Mouse (Mus musculus): Measurements from ENCODE around the gene Il34. TPM values are rescaled to one million over a fixed set of nuclear protein-coding genes. Genes with fewer than 3 reads are reported as not detected.

The Il34 gene
- polyA plus RNA-seq, 1 experiment from 2014 or later, result 3.0 TPM

DNA sequence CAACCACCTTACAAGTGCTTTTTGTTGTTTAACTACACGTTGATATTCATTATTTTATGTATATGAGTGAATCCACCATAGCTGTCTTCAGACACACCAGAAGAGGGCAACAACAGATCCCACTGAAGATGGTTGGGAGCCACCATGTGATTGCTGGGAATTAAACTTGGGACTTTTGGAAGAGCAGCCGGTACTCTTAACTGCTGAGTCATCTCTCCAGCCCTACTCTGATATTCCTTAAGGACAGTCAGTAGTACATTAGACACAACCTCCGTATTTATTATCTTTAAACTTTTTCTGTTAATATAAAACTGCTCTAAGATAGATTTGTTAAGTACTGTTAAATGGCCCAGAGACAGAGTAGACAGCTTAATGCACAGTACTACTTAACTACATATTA lies 26.2 kb upstream of the Il34 start:
- Histone ChIP-seq H3K36me3 (ENCODE audit: insufficient read depth, low read length) (peaks cover 83% of the 10 kb centered on the region), H3K4me2 (replicated peaks; ENCODE audit: low read depth, low read length) (no peak overlapping the region), H3K4me3 (ENCODE audit: low read length) (no peak overlapping the region), H3K27me3 (ENCODE audit: insufficient read depth, low read length) (no peaks in the 10 kb centered on the region), H3K9me3 (ENCODE audit: low read length) (no peaks in the 10 kb centered on the region), H3K9ac (replicated peaks; ENCODE audit: low read length) (no peak overlapping the region), H3K27ac (ENCODE audit: low read length) (no peak overlapping the region), H3K4me1 (ENCODE audit: insufficient read depth, low read length) (no peaks in the 10 kb centered on the region)
- WGBS, result 84% methylated on average over 3 of the region's 3 CpGs
- ATAC-seq (ENCODE audit: low FRiP score, low TSS enrichment), result no peak

DNA sequence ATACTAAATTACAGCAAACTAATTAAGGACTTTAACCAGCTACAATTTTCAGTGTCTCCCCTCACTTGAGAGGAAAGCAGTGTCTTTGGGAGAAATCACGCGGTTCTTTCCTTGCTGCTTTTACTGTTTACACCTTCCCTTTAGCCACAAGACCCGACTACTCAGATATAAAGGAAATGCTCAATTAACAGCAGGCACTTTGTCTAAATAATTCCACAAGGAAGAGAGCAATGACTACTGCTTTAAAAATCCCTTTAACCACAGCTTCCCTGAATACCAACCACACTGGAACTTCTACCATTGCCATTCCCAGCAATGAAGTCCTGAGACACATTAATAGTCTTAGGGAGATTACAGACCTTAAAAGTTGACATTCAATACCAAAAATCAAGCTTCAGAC lies 22.8 kb upstream of the Il34 start:
- H3K36me3 ChIP-seq (ENCODE audit: insufficient read depth, low read length), result peaks cover 80% of the 10 kb centered on the region
- 79% methylated on average over 3 of the region's 3 CpGs for WGBS
- no peak for ATAC-seq (ENCODE audit: low FRiP score, low TSS enrichment)

DNA sequence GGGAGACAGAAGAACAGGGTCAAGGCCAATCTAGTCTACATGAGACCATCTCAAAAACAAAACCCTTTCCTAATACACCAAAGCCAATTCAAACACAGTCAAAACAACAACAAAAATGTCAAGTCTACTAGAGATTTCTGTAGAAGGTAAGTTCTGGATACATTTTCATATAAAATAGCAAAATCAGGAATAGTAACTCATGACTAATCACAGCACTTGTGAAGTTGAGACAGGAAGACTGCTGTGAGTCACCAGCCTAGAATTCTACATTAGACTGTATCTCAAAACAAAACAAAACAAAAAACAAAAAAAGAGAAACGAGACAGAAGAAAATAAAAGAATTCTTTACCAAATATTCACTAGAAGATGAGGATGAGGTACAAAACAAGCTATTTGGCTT lies 19.1 kb upstream of the Il34 start:
- no peak overlapping the region for H3K27ac ChIP-seq (ENCODE audit: low read length)
- no peaks in the 10 kb centered on the region for H3K27me3 ChIP-seq (ENCODE audit: insufficient read depth, low read length)
- no peaks in the 10 kb centered on the region for H3K9me3 ChIP-seq (ENCODE audit: low read length)
- no peak overlapping the region for H3K9ac ChIP-seq (replicated peaks; ENCODE audit: low read length)
- H3K4me2 ChIP-seq (replicated peaks; ENCODE audit: low read depth, low read length), result no peak overlapping the region
- 88% methylated on average over 1 of the region's 1 CpGs for WGBS
- H3K36me3 ChIP-seq (ENCODE audit: insufficient read depth, low read length), result peaks cover 83% of the 10 kb centered on the region
- no peak for ATAC-seq (ENCODE audit: low FRiP score, low TSS enrichment)
- no peak overlapping the region for H3K4me3 ChIP-seq (ENCODE audit: low read length)
- no peaks in the 10 kb centered on the region for H3K4me1 ChIP-seq (ENCODE audit: insufficient read depth, low read length)

More for the DNA sequence above, 22.8 kb upstream of the Il34 start:
- Histone ChIP-seq H3K4me3 (ENCODE audit: low read length) (no peak overlapping the region), H3K4me2 (replicated peaks; ENCODE audit: low read depth, low read length) (no peak overlapping the region), H3K27me3 (ENCODE audit: insufficient read depth, low read length) (no peaks in the 10 kb centered on the region), H3K9ac (replicated peaks; ENCODE audit: low read length) (no peak overlapping the region), H3K4me1 (ENCODE audit: insufficient read depth, low read length) (no peaks in the 10 kb centered on the region), H3K9me3 (ENCODE audit: low read length) (no peaks in the 10 kb centered on the region), H3K27ac (ENCODE audit: low read length) (no peak overlapping the region)

DNA sequence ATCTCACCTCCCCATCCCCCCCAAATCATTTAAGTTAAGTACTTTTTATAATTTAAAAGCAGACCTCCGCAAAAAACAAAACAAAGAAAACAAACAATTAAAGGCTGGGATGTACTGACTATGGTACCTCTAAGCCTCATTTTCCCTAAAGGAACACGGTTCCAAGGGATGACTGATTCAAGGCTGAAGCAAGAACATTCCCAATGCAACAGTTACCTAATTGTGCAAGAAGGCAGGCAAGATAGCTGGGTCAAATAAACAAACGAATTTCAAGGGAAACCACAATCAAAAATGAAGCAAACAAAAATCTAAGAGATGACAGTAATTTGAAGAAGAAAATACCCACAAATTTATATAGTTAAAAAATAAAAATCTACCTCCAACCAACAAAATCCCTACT lies 16.2 kb upstream of the Il34 start:
- H3K4me1 ChIP-seq (ENCODE audit: insufficient read depth, low read length), result no peaks in the 10 kb centered on the region
- WGBS, result 84% methylated on average over 3 of the region's 3 CpGs
- H3K9me3 ChIP-seq (ENCODE audit: low read length), result no peaks in the 10 kb centered on the region
- no peak overlapping the region for H3K9ac ChIP-seq (replicated peaks; ENCODE audit: low read length)
- H3K4me3 ChIP-seq (ENCODE audit: low read length), result no peak overlapping the region
- peaks cover 86% of the 10 kb centered on the region for H3K36me3 ChIP-seq (ENCODE audit: insufficient read depth, low read length)
- H3K4me2 ChIP-seq (replicated peaks; ENCODE audit: low read depth, low read length), result no peak overlapping the region
- H3K27ac ChIP-seq (ENCODE audit: low read length), result no peak overlapping the region
- H3K27me3 ChIP-seq (ENCODE audit: insufficient read depth, low read length), result no peaks in the 10 kb centered on the region
- no peak for ATAC-seq (ENCODE audit: low FRiP score, low TSS enrichment)

DNA sequence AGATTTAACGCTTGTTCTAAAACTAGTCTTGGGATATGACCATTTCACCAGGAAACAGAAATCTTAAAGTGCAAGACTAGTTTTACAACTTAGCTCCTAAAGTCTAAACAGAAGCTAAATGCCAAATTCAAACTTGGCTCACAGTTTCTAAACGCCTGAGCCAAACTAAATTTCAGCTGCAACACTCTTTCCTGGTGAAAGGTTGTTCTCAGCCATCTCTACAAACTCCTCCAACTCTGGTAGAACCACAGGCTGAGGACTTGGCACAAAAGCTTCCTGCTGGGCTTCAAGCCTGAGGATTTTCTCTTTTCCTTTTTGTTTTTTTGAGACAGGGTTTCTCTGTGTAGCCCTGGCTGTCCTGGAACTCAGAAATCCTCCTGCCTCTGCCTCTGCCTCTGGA lies 14.5 kb upstream of the Il34 start:
- Histone ChIP-seq H3K4me2 (replicated peaks; ENCODE audit: low read depth, low read length) (no peak overlapping the region), H3K4me3 (ENCODE audit: low read length) (no peak overlapping the region), H3K9me3 (ENCODE audit: low read length) (no peaks in the 10 kb centered on the region), H3K4me1 (ENCODE audit: insufficient read depth, low read length) (no peaks in the 10 kb centered on the region), H3K36me3 (ENCODE audit: insufficient read depth, low read length) (peaks cover 90% of the 10 kb centered on the region), H3K27ac (ENCODE audit: low read length) (no peak overlapping the region), H3K27me3 (ENCODE audit: insufficient read depth, low read length) (no peaks in the 10 kb centered on the region), H3K9ac (replicated peaks; ENCODE audit: low read length) (no peak overlapping the region)
- 90% methylated on average over 2 of the region's 2 CpGs for WGBS
- ATAC-seq (ENCODE audit: low FRiP score, low TSS enrichment), result no peak

DNA sequence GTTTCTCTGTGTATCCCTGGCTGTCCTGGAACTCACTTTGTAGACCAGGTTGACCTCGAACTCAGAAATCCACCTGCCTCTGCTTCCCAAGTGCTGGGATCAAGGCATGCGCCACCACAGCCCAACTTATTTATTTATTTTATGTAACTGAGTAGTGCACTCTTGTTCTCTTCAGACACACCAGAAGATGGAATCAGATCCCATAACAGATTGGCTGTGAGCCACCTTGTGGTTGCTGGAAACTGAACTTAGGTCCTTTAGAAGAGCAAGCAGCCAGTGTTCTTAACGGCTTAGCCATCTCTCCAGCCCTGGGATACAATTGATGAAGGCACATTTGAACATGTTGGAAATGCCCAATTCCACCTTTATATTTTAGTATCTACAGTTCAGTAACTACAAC lies 12.9 kb upstream of the Il34 start:
- H3K27ac ChIP-seq (ENCODE audit: low read length), result no peak overlapping the region
- no peak overlapping the region for H3K4me2 ChIP-seq (replicated peaks; ENCODE audit: low read depth, low read length)
- H3K9ac ChIP-seq (replicated peaks; ENCODE audit: low read length), result no peak overlapping the region
- 73% methylated on average over 3 of the region's 3 CpGs for WGBS
- peaks cover 95% of the 10 kb centered on the region for H3K36me3 ChIP-seq (ENCODE audit: insufficient read depth, low read length)
- H3K27me3 ChIP-seq (ENCODE audit: insufficient read depth, low read length), result no peaks in the 10 kb centered on the region
- no peaks in the 10 kb centered on the region for H3K9me3 ChIP-seq (ENCODE audit: low read length)
- ATAC-seq (ENCODE audit: low FRiP score, low TSS enrichment), result no peak
- no peaks in the 10 kb centered on the region for H3K4me1 ChIP-seq (ENCODE audit: insufficient read depth, low read length)
- no peak overlapping the region for H3K4me3 ChIP-seq (ENCODE audit: low read length)

DNA sequence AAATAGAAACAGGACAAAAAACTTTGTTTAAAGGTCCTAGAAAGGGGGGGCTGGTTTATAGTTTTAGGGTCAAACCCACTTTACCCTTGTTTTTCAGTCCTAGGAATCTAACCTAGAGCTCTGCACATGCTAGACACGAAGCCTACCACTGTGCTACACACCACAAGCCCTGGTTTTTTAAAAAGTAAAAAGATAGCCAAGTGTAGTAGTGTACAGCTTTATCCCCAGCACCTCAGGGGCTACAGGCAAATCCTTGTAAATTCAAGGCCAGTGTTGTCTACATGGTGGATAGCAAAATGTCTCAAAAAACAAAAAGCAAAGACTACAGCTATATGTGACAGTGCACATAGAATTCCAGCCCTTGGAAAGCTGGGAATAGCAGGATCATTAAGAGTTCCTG lies 11.3 kb upstream of the Il34 start:
- WGBS, result 91% methylated on average over 1 of the region's 1 CpGs

DNA sequence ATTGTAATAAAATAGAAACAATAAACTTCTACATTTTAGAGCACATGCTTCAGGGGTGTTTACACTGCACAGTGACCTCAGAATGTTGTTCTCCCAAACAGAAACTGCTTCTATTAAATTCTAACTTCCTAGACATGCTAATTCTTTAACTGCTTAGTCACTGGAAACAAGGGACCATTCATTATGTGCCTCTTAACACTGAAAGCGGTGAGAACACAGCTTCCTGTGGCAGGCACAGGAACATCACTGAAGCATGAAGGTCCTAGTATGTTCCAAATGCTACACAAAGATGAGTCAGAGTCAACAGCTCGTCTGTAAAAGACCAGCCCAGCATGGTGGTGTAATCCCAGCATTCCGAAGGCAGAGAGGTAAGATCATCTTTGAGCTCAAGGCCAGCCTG lies 9.6 kb upstream of the Il34 start:
- Histone ChIP-seq H3K27me3 (ENCODE audit: insufficient read depth, low read length) (no peaks in the 10 kb centered on the region), H3K4me3 (ENCODE audit: low read length) (no peak overlapping the region), H3K4me1 (ENCODE audit: insufficient read depth, low read length) (0 out of 2 replicates have a peak, but pooled peaks cover 1% of the 10 kb centered on the region), H3K9me3 (ENCODE audit: low read length) (no peaks in the 10 kb centered on the region), H3K4me2 (replicated peaks; ENCODE audit: low read depth, low read length) (no peak overlapping the region), H3K9ac (replicated peaks; ENCODE audit: low read length) (no peak overlapping the region), H3K36me3 (ENCODE audit: insufficient read depth, low read length) (peaks cover 97% of the 10 kb centered on the region), H3K27ac (ENCODE audit: low read length) (no peak overlapping the region)
- no peak for ATAC-seq (ENCODE audit: low FRiP score, low TSS enrichment)
- 54% methylated on average over 3 of the region's 3 CpGs for WGBS

More for the DNA sequence above, 11.3 kb upstream of the Il34 start:
- no peak for ATAC-seq (ENCODE audit: low FRiP score, low TSS enrichment)
- Histone ChIP-seq H3K36me3 (ENCODE audit: insufficient read depth, low read length) (peaks cover 98% of the 10 kb centered on the region), H3K4me2 (replicated peaks; ENCODE audit: low read depth, low read length) (no peak overlapping the region), H3K4me1 (ENCODE audit: insufficient read depth, low read length) (no peaks in the 10 kb centered on the region), H3K27me3 (ENCODE audit: insufficient read depth, low read length) (no peaks in the 10 kb centered on the region), H3K9me3 (ENCODE audit: low read length) (no peaks in the 10 kb centered on the region), H3K4me3 (ENCODE audit: low read length) (no peak overlapping the region), H3K27ac (ENCODE audit: low read length) (no peak overlapping the region), H3K9ac (replicated peaks; ENCODE audit: low read length) (no peak overlapping the region)

DNA sequence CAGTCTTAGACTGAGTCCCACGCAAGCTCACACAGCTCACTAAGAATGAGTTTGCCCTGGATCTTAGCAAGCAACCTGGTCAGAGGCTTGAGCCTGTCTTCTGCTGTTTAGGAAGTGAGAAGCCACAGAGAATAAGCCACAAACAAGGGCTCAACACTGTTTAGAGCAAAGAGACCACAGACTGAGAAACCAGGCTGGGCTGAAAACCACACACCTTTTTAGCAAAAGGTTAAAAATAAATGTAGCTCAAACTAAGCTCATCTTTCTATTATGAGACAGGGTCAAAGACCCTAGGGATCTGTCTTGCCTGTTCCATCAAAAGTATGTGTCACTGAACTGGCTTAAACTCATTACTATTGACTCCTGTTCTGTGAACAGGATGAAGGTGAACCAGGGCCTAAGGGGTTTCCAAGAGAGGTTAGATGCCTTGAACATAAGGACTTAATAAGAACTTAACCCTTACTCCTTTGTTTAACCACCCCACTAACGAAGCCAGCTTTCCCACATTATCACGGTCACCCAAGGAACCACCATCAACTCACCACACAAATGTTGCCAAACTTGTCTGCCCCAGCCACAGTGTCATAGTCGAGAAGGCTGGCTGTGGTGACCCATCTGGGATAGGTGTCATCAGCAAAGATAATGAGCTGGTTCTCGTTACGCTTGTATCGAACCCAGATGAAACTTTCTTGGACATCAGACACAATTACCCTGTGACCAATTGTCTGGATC lies 7.5 kb upstream of the Il34 start:
- H3K9ac ChIP-seq (replicated peaks; ENCODE audit: low read length), result no peak overlapping the region
- no peaks in the 10 kb centered on the region for H3K27me3 ChIP-seq (ENCODE audit: insufficient read depth, low read length)
- peaks cover 87% of the 10 kb centered on the region for H3K36me3 ChIP-seq (ENCODE audit: insufficient read depth, low read length)
- 94% methylated on average over 7 of the region's 7 CpGs for WGBS
- no peaks in the 10 kb centered on the region for H3K9me3 ChIP-seq (ENCODE audit: low read length)
- no peak overlapping the region for H3K4me3 ChIP-seq (ENCODE audit: low read length)
- H3K27ac ChIP-seq (ENCODE audit: low read length), result no peak overlapping the region
- no peak for ATAC-seq (ENCODE audit: low FRiP score, low TSS enrichment)
- peaks cover 13% of the 10 kb centered on the region for H3K4me1 ChIP-seq (ENCODE audit: insufficient read depth, low read length)
- H3K4me2 ChIP-seq (replicated peaks; ENCODE audit: low read depth, low read length), result no peak overlapping the region

DNA sequence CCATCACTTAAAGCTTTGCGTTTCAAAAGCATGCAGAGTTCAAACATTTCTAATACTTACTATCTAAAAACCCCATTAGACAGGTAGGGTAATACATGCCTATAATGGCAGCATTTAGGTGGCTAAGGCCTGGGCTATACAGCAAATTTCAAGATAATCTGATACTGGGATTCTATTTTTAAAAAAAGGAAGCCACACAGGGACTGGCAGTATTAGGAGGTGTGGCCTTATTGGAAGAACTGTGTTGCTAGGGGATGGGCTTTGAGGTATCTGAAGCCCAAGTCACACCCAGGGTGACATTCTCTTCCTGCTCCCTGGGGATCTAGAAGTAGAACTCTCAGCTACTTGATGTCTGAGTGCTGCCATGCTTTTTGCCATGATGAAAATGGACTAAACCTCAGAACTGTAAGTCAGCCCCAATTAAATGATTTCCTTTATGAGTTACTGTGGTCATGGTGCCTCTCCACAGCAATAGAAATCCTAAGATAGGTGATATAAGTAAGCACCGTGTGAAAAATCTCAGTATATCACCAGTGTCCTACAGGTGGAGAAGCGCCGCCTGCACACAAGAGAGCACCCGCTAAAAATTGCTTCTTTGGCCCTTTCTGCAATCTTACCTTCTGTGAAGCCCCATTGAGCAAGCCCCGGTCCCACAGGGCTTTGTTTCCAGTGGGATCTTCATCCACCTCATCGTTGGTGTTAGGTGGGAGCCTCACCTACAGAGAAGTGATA lies 6.8 kb upstream of the Il34 start:
- no peaks in the 10 kb centered on the region for H3K9me3 ChIP-seq (ENCODE audit: low read length)
- WGBS, result 94% methylated on average over 7 of the region's 7 CpGs
- no peak overlapping the region for H3K9ac ChIP-seq (replicated peaks; ENCODE audit: low read length)
- H3K36me3 ChIP-seq (ENCODE audit: insufficient read depth, low read length), result peaks cover 80% of the 10 kb centered on the region
- H3K4me1 ChIP-seq (ENCODE audit: insufficient read depth, low read length), result peaks cover 19% of the 10 kb centered on the region
- no peak overlapping the region for H3K4me3 ChIP-seq (ENCODE audit: low read length)
- no peak overlapping the region for H3K4me2 ChIP-seq (replicated peaks; ENCODE audit: low read depth, low read length)
- ATAC-seq (ENCODE audit: low FRiP score, low TSS enrichment), result no peak
- no peak overlapping the region for H3K27ac ChIP-seq (ENCODE audit: low read length)
- H3K27me3 ChIP-seq (ENCODE audit: insufficient read depth, low read length), result no peaks in the 10 kb centered on the region
